Mouse (Mus musculus) midbrain, postnatal 0 days (tissue): Measurements from ENCODE around the gene Clrn3. TPM values are rescaled to one million over a fixed set of nuclear protein-coding genes. Genes with fewer than 3 reads are reported as not detected.

Experiments
- ATAC-seq: fragments of 200-750 bp; cut with Nextera tagmentation; 2 replicates; pipeline ENCODE4 v1.8.0; 2017; ENCODE audit warnings: moderate number of reproducible peaks, mild to moderate bottlenecking, moderate TSS enrichment, moderate library complexity; ENCODE audit not compliant: low FRiP score
- DNase-seq: peaks from one replicate; pipeline ENCODE4 v3.0.0-alpha.2; 2015; ENCODE audit warnings: low spot score
- H3K27ac ChIP-seq: fragments of 300-500 bp; sonication (generic); 2 replicates; pipeline ENCODE4 v1.5.1; 2014; ENCODE audit warnings: low read depth, mild to moderate bottlenecking, low read length, mixed read lengths
- H3K27me3 ChIP-seq: fragments of 300-500 bp; sonication (generic); 2 replicates; pipeline ENCODE4 v1.6.1; 2014; ENCODE audit warnings: low read length, control low read depth, mixed read lengths; ENCODE audit not compliant: insufficient read depth
- H3K36me3 ChIP-seq: fragments of 300-500 bp; sonication (generic); 2 replicates; pipeline ENCODE4 v1.6.1; 2014; ENCODE audit warnings: low read length, control low read depth, mixed read lengths; ENCODE audit not compliant: insufficient read depth
- H3K4me1 ChIP-seq: fragments of 300-500 bp; sonication (generic); 2 replicates; pipeline ENCODE4 v1.6.1; 2014; ENCODE audit warnings: mild to moderate bottlenecking, control low read depth, antibody characterized with exemption, low read length, mixed read lengths; ENCODE audit not compliant: insufficient read depth
- H3K4me2 ChIP-seq: fragments of 300-500 bp; sonication (generic); 2 replicates; pipeline ENCODE4 v1.6.1; 2014; ENCODE audit warnings: low read depth, mild to moderate bottlenecking, low read length, mixed read lengths; ENCODE audit not compliant: poor library complexity, severe bottlenecking
- H3K4me3 ChIP-seq: fragments of 300-500 bp; sonication (generic); 2 replicates; pipeline ENCODE4 v1.5.1; 2014; ENCODE audit warnings: low read depth, mild to moderate bottlenecking, low read length, moderate library complexity
- H3K9ac ChIP-seq: fragments of 300-500 bp; sonication (generic); replicated peaks from 2 replicates; pipeline ENCODE4 v1.6.1; 2014; ENCODE audit warnings: mild to moderate bottlenecking, low read length, moderate library complexity, mixed read lengths; ENCODE audit not compliant: poor library complexity, severe bottlenecking
- H3K9me3 ChIP-seq: fragments of 300-500 bp; sonication (generic); 2 replicates; pipeline ENCODE4 v1.6.1; 2016; ENCODE audit warnings: low read length, control low read depth
- CTCF ChIP-seq: IDR thresholded peaks from 2 replicates; pipeline ENCODE4 v1.5.1; 2016; ENCODE audit warnings: antibody characterized with exemption, mild to moderate bottlenecking
- WGBS: fragments of 180-500 bp; shearing (Covaris S2); extraction: QIAGEN DNeasy Blood & Tissue Kit; methylation state at CpG from one replicate; pipeline ENCODE4 v1.1.7; 2014; 5-methylcytosine and 5-hydroxymethylcytosine counted together
- polyA plus RNA-seq: library from polyadenylated mRNA; unstranded; fragments of >200 nt; fragmentation: Nextera tagmentation; extraction: Ambion mirVana; gene quantifications from 2 replicates; pipeline ENCODE4 v1.2.1, GENCODE M21; 2015
- total RNA-seq: library from RNA; depleted of rRNA; stranded (reverse); fragments of >200 nt; gene quantifications from 2 replicates; pipeline ENCODE4 v1.2.3, GENCODE M21; 2014

The Clrn3 gene
- total and polyA plus RNA-seq, 2 experiments from 2014 or later = not detected

- ATAC-seq (no peak), DNase-seq (no peak)
- H3K27me3 ChIP-seq = no peaks in the 10 kb centered on the region
- no peak for TF ChIP-seq CTCF
- no peaks in the 10 kb centered on the region for H3K36me3 ChIP-seq
- H3K4me1 ChIP-seq = peaks cover 7% of the 10 kb centered on the region; the same call in 1 of the 2 replicates
- H3K4me3 ChIP-seq = no peak overlapping the region
- H3K27ac ChIP-seq = no peak overlapping the region
- H3K9ac ChIP-seq = no peak overlapping the region
- H3K9me3 ChIP-seq = no peaks in the 10 kb centered on the region
- 74% methylated on average over 1 of the region's 1 CpGs for WGBS
- no peak overlapping the region for H3K4me2 ChIP-seq
These were observed 39.1 kb upstream of the Clrn3 start for GRCm38 (mm10) chr7:135567582-135567981.

GRCm38 (mm10) chr7:135566013-135566412 lies 37.6 kb upstream of the Clrn3 start:
- TF ChIP-seq CTCF = no peak

GRCm38 (mm10) chr7:135564022-135564421 lies 35.6 kb upstream of the Clrn3 start:
- no peak overlapping the region for H3K9ac ChIP-seq
- ATAC-seq = no peak
- DNase-seq = no peak
- no peak overlapping the region for H3K4me3 ChIP-seq
- H3K4me2 ChIP-seq = no peak overlapping the region
- H3K9me3 ChIP-seq = no peaks in the 10 kb centered on the region
- H3K27me3 ChIP-seq = no peaks in the 10 kb centered on the region
- H3K4me1 ChIP-seq = no peaks in the 10 kb centered on the region
- H3K27ac ChIP-seq = no peak overlapping the region
- WGBS = 51% methylated on average over 8 of the region's 8 CpGs
- no peak for TF ChIP-seq CTCF
- H3K36me3 ChIP-seq = no peaks in the 10 kb centered on the region

More at GRCm38 (mm10) chr7:135566013-135566412, 37.6 kb upstream of the Clrn3 start:
- Histone ChIP-seq H3K9ac (no peak overlapping the region), H3K4me1 (peaks cover 1% of the 10 kb centered on the region; the same call in 1 of the 2 replicates), H3K27ac (no peak overlapping the region), H3K36me3 (no peaks in the 10 kb centered on the region), H3K4me3 (no peak overlapping the region), H3K4me2 (no peak overlapping the region), H3K27me3 (no peaks in the 10 kb centered on the region), H3K9me3 (no peaks in the 10 kb centered on the region)
- ATAC-seq = no peak
- WGBS = 71% methylated on average over 5 of the region's 5 CpGs
- DNase-seq = no peak

- WGBS = 79% methylated on average over 1 of the region's 1 CpGs
- no peak overlapping the region for H3K9ac ChIP-seq
- no peak for ATAC-seq
These were observed 31.8 kb upstream of the Clrn3 start for GRCm38 (mm10) chr7:135560280-135560679.

GRCm38 (mm10) chr7:135556663-135557402 lies 28.4 kb upstream of the Clrn3 start:
- no peak for TF ChIP-seq CTCF
- no peak for DNase-seq
- H3K9me3 ChIP-seq = no peaks in the 10 kb centered on the region
- no peak overlapping the region for H3K4me2 ChIP-seq
- H3K4me3 ChIP-seq = no peak overlapping the region
- H3K27me3 ChIP-seq = no peaks in the 10 kb centered on the region
- no peak overlapping the region for H3K27ac ChIP-seq
- H3K36me3 ChIP-seq = no peaks in the 10 kb centered on the region
- WGBS = 89% methylated on average over 3 of the region's 3 CpGs
- H3K9ac ChIP-seq = no peak overlapping the region
- no peak for ATAC-seq
- H3K4me1 ChIP-seq = no peaks in the 10 kb centered on the region

More at GRCm38 (mm10) chr7:135560280-135560679, 31.8 kb upstream of the Clrn3 start:
- Histone ChIP-seq H3K27me3 (no peaks in the 10 kb centered on the region), H3K9me3 (no peaks in the 10 kb centered on the region), H3K36me3 (no peaks in the 10 kb centered on the region), H3K4me3 (no peak overlapping the region), H3K4me1 (no peaks in the 10 kb centered on the region), H3K4me2 (no peak overlapping the region), H3K27ac (no peak overlapping the region)
- no peak for TF ChIP-seq CTCF
- no peak for DNase-seq

- H3K4me2 ChIP-seq = no peak overlapping the region
- TF ChIP-seq CTCF = no peak
- WGBS = 75% methylated on average over 3 of the region's 3 CpGs
- no peaks in the 10 kb centered on the region for H3K9me3 ChIP-seq
- H3K9ac ChIP-seq = no peak overlapping the region
- no peak overlapping the region for H3K4me3 ChIP-seq
- H3K36me3 ChIP-seq = no peaks in the 10 kb centered on the region
- H3K4me1 ChIP-seq = 0 out of 2 replicates have a peak, but pooled peaks cover 2% of the 10 kb centered on the region
- ATAC-seq = no peak
- no peak overlapping the region for H3K27ac ChIP-seq
- DNase-seq = no peak
- H3K27me3 ChIP-seq = no peaks in the 10 kb centered on the region
These were observed 25.1 kb upstream of the Clrn3 start for GRCm38 (mm10) chr7:135553550-135553949.
